Mouse (Mus musculus) ES-E14 (cell line): ENCODE measurements at regions not wholly inside any gene's neighbourhood (a gene's known extent, or its start where the extent isn't known, plus 50 kb on each side); places are given as distances from the start of the nearest gene placed in this dataset.
A peak's percentile ranks its signal among the peaks of the same experiment; 100 is the strongest.
"Not testable (repeated sequence)": the region's sequence is repeated elsewhere in the genome, so short reads cannot be mapped to it uniquely, and the experiment has no call there.

Experiments used
- DNase-seq: peaks from one replicate; pipeline ENCODE4 v3.0.0-alpha.2; 2013; ENCODE audit warnings: low read depth, low spot score
- H3K27ac ChIP-seq: 2 replicates; pipeline ENCODE4 v1.5.1; 2012; ENCODE audit warnings: low read depth, mild to moderate bottlenecking, low read length, moderate library complexity, mixed read lengths; ENCODE audit not compliant: poor library complexity, insufficient read depth, severe bottlenecking
- H3K36me3 ChIP-seq: 2 replicates; pipeline ENCODE4 v1.6.1; 2012; ENCODE audit warnings: mild to moderate bottlenecking, low read length, moderate library complexity, mixed read lengths; ENCODE audit not compliant: control insufficient read depth, poor library complexity, insufficient read depth, severe bottlenecking
- H3K4me1 ChIP-seq, 2 experiments: fragments of 150-350 bp in 1 of 2; sonication (generic) in 1 of 2; 2 replicates each; pipeline ENCODE4 v1.6.1; 2012; ENCODE audit warnings: low read length in 2 of 2, mild to moderate bottlenecking in 1 of 2, mixed read lengths in 1 of 2; ENCODE audit not compliant: control insufficient read depth in 2 of 2, insufficient read depth in 2 of 2, poor library complexity in 1 of 2
- H3K4me3 ChIP-seq, 2 experiments: fragments of 150-350 bp in 1 of 2; sonication (generic) in 1 of 2; 2 replicates each; pipeline ENCODE4 v1.5.1; 2012; ENCODE audit warnings: low read length in 2 of 2, low read depth in 1 of 2, mild to moderate bottlenecking in 1 of 2, mixed read lengths in 1 of 2; ENCODE audit not compliant: insufficient read depth in 1 of 2, poor library complexity in 1 of 2, severe bottlenecking in 1 of 2
- H3K9ac ChIP-seq: 2 replicates; pipeline ENCODE4 v1.6.1; 2012; ENCODE audit warnings: low read depth, mild to moderate bottlenecking, low read length, mixed read lengths; ENCODE audit not compliant: poor library complexity, insufficient read depth, severe bottlenecking
- H3K9me3 ChIP-seq: fragments of 150-350 bp; sonication (generic); 2 replicates; pipeline ENCODE4 v1.6.1; 2012; ENCODE audit warnings: low read depth, mild to moderate bottlenecking, low read length; ENCODE audit not compliant: control insufficient read depth, insufficient read depth
- CHD2 ChIP-seq: IDR thresholded peaks from 2 replicates; pipeline ENCODE4 v1.6.1; 2014; ENCODE audit warnings: mild to moderate bottlenecking, low read depth, low read length, inconsistent platforms
- HCFC1 ChIP-seq: IDR thresholded peaks from 2 replicates; pipeline ENCODE4 v1.6.1; 2012; ENCODE audit warnings: low read length, inconsistent platforms, borderline replicate concordance; ENCODE audit not compliant: insufficient read depth
- MAFK ChIP-seq: IDR thresholded peaks from 2 replicates; pipeline ENCODE4 v1.6.1; 2014; ENCODE audit warnings: mild to moderate bottlenecking, low read depth, low read length, inconsistent platforms; ENCODE audit not compliant: insufficient read depth
- ZC3H11A ChIP-seq: IDR thresholded peaks from 2 replicates; pipeline ENCODE4 v1.6.1; 2012; ENCODE audit warnings: low read depth, mild to moderate bottlenecking, inconsistent platforms, low read length, borderline replicate concordance
- ZNF384 ChIP-seq: IDR thresholded peaks from 2 replicates; pipeline ENCODE4 v1.6.1; 2012; ENCODE audit warnings: low read depth, low read length, inconsistent platforms
- in situ Hi-C, 2 experiments: fragments of 600-800 bp; cut with MboI; formaldehyde crosslinking; loops; one replicate each; pipeline ENCODE4 v1.15.1; 2025; ENCODE audit warnings: low sequenced_read_pairs in 2 of 2, inconsistent platforms in 1 of 2; ENCODE audit not compliant: unreplicated experiment in 2 of 2

DNA sequence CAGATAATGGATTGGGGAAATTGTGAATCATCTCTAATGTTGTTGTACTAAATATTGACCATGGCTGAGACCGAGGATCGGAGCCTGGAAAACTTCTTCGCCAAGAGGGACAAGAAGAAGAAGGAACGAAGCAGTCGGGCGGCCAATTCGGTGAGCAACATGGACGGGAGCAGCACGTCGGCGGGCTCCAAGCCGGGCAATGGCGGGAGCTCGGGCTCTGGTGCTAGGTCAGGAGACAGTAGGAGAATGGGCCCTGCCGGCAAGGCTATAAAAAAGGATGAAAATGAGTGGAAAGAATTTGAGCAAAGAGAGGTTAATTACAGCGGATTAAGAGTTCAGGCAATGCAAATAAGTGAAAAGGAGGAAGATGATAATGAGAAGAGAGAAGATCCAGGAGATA lies 55.0 kb upstream of the Zfp990 start:
- in situ Hi-C loops, H3K4me1 ChIP-seq, H3K27ac ChIP-seq, H3K9me3 ChIP-seq, H3K4me3 ChIP-seq, H3K9ac ChIP-seq, H3K36me3 ChIP-seq, DNase-seq: not testable (repeated sequence)

- Histone ChIP-seq H3K4me1 (no peaks in the 10 kb centered on the region), H3K9ac (no peak overlapping the region), H3K4me3 (no peak overlapping the region), H3K9me3 (peaks cover 36% of the 10 kb centered on the region), H3K36me3 (peaks cover 4% of the 10 kb centered on the region; the same call in 1 of the 2 replicates), H3K27ac (no peak overlapping the region)
- TF ChIP-seq HCFC1 (no peak), ZC3H11A (no peak; the same call in 1 of the 2 replicates), MAFK (no peak), CHD2 (no peak; the same call in 1 of the 2 replicates), ZNF384 (no peak)
- DNase-seq, result no peak
- in situ Hi-C loops, result loop anchor here (10.0 to 25.0 kb wide), 3 partner anchors 1689 to 1986 kb away; partner anchors contain the start of gene Zfp991 (in 1 of the 2)
Observed at GRCm38 (mm10) chr4:145448586-145448985, 62.0 kb upstream of the Zfp990 start.

GRCm38 (mm10) chr4:145436718-145437117 lies 73.8 kb upstream of the Zfp990 start:
- not testable (repeated sequence) for H3K9me3 ChIP-seq, DNase-seq, H3K27ac ChIP-seq, H3K36me3 ChIP-seq, H3K4me3 ChIP-seq, H3K9ac ChIP-seq, H3K4me1 ChIP-seq
- in situ Hi-C loops, result loop anchor here (5.0 to 25.0 kb wide), 3 partner anchors 131 to 1976 kb away; partner anchors contain the start of gene Zfp991 (in 1 of the 2)

GRCm38 (mm10) chr4:145434519-145434918 lies 76.0 kb upstream of the Zfp990 start:
- DNase-seq, result no peak
- no peak overlapping the region for H3K27ac ChIP-seq
- H3K36me3 ChIP-seq, result peaks cover 3% of the 10 kb centered on the region; the same call in 1 of the 2 replicates
- no peak for TF ChIP-seq ZNF384
- TF ChIP-seq HCFC1, result no peak
- no peak for TF ChIP-seq ZC3H11A
- TF ChIP-seq CHD2, result no peak
- no peak for TF ChIP-seq MAFK
- H3K4me1 ChIP-seq, result 0 out of 4 replicates have a peak, but pooled peaks cover 0 to 1% of the 10 kb centered on the region in 2 experiments
- no peak overlapping the region for H3K4me3 ChIP-seq
- peaks cover 6% of the 10 kb centered on the region for H3K9me3 ChIP-seq
- in situ Hi-C loops, result loop anchor here in 1 of 2 experiments (25.0 kb wide), 2 partner anchors 1703 to 1978 kb away; partner anchors contain the start of gene Zfp991
- no peak overlapping the region for H3K9ac ChIP-seq

GRCm38 (mm10) chr4:145434071-145434470 lies 76.5 kb upstream of the Zfp990 start:
- no peak overlapping the region for H3K27ac ChIP-seq
- H3K9ac ChIP-seq, result no peak overlapping the region
- H3K4me1 ChIP-seq, result 0 out of 4 replicates have a peak, but pooled peaks cover 0 to 1% of the 10 kb centered on the region in 2 experiments
- no peak for DNase-seq
- TF ChIP-seq ZNF384, result no peak
- no peak for TF ChIP-seq HCFC1
- no peak for TF ChIP-seq ZC3H11A
- TF ChIP-seq CHD2, result no peak
- TF ChIP-seq MAFK, result no peak
- H3K36me3 ChIP-seq, result peaks cover 3% of the 10 kb centered on the region; the same call in 1 of the 2 replicates
- no peak overlapping the region for H3K4me3 ChIP-seq
- in situ Hi-C loops, result loop anchor here in 1 of 2 experiments (25.0 kb wide), 2 partner anchors 1703 to 1978 kb away; partner anchors contain the start of gene Zfp991
- peaks cover 6% of the 10 kb centered on the region for H3K9me3 ChIP-seq

DNA sequence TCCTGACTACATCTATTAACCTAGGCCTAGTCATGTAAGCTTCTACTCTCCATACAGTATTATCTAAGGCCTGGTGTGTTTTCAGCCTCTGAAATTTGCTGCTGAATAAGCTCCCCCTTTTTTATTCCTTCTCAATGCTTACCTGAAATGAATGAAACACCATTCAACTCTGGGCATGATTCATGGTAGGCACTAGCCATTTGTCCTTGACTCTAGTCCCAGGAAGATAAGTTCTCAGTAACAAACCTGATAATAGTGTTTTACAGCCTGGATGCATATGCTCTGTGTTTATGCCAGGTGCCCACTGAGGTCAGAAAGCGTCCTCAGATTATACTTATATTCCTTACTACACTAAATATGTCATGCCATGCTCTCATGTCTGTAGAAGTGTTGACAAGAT lies 77.3 kb upstream of the Zfp990 start:
- H3K4me1 ChIP-seq, DNase-seq, H3K36me3 ChIP-seq, H3K9ac ChIP-seq, H3K9me3 ChIP-seq, H3K27ac ChIP-seq: not testable (repeated sequence)
- in situ Hi-C loops, result loop anchor here in 1 of 2 experiments (25.0 kb wide), 2 partner anchors 1704 to 1979 kb away; partner anchors contain the start of gene Zfp991
- peak overlapping the region in 1 of 2 experiments; percentile 47; a peak in 2 of 4 replicates for H3K4me3 ChIP-seq
